Mouse (Mus musculus) retina, adult 2 months (tissue): Measurements from ENCODE around the gene Drosha.
"Not testable (repeated sequence)": the region's sequence is repeated elsewhere in the genome, so short reads cannot be mapped to it uniquely, and the experiment has no call there.

Experiments used
- DNase-seq: peaks from one replicate; pipeline ENCODE4 v3.0.0-alpha.2; 2012; ENCODE audit warnings: low read depth, low spot score

Gene Drosha

GRCm38 (mm10) chr15:12824197-12824952 is at the start of gene Drosha, which contains the start of gene 6030458C11Rik:
Gene Drosha, plus strand, starts transcription at chr15:12824815.
Gene 6030458C11Rik, minus strand, starts transcription at chr15:12824649.
- peak; percentile 99 for DNase-seq

DNA sequence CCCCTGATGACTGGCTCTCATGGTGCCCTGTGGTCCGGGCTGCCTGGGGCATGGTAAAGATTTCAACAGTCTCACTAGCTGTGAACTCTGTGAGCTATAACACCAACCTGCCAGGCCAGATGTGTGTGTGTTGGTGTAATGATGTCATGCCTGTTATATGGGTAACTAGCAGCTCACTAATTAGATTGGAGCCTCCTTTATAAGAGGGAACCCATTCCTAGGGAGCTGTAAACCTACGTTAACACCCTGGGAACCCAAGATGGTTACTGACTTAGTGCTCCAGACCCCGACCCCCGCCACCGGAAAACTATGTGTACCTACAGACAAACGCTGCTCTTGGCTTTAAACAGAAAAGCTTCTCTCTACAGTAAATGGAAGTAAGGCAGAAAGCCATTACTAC is 43.3 kb upstream of the Drosha start:
- no peak for DNase-seq

- DNase-seq = no peak
These were observed 42.8 kb upstream of the Drosha start for GRCm38 (mm10) chr15:12781729-12782326.

DNA sequence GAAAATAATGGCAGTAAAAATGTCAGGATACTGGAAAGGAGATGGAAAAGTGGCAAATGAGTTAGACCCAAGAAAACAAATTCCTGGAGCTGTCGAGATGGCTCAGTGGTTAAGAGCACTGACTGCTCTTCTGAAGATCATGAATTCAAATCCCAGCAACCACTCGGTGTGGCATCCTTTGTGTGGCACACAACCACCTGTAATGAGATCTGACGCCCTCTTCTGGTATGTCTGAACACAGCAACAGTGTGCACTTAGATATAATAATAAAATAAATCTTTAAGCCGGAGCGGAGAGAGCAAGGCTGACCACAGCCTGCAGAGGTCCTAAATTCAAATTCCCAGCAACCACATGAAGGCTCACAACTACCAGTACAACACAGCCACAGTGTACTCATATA is 36.1 kb upstream of the Drosha start:
- DNase-seq = no peak

DNA sequence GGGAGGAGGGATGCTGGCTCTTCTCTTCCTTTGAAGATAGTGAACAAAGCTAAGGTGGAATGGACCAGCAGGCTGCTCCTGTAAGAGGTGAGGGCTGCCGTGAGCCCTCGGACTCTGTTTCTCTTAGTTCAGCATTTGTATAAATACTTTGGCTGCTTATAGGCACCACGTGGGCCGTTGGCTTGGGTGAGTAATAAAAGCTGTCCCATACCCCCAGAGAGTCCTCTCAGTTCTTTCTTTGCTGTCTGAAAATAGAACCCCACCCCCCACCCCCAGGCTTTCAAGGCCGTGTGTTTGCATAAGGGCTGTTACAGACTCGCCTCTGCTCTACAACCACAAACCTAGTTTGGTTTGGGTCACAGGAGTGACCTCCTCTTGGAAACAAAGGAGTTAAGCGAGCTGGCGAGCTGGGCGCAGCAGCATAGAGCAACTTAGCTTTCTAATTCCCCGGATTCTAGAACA is 35.2 kb upstream of the Drosha start:
- DNase-seq = no peak

DNA sequence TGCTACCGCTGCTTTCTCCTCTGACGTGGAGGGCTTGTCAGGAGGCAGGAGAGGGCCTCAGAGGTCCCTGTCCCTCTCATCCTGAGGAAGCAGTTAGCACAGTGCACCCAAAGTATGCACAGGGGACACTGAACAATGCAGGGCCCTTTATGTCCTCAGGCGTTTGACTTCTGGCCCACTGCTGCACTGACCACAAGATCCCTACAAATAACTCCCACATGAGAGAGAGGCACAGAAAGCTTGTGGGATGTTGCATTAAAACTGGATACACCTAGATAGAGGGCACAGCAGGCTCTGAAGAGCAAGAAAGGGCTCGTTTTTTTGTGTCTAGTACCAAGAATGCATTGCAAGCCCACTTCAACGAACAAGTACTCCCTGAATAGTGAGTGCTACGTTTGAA is 30.3 kb upstream of the Drosha start:
- no peak for DNase-seq

- DNase-seq = peak; percentile 75
These were observed 29.1 kb upstream of the Drosha start for GRCm38 (mm10) chr15:12795457-12795894.

GRCm38 (mm10) chr15:12795909-12796470 is 28.6 kb upstream of the Drosha start:
- DNase-seq = no peak

- no peak for DNase-seq
These were observed 26.6 kb upstream of the Drosha start for GRCm38 (mm10) chr15:12798043-12798442.

DNA sequence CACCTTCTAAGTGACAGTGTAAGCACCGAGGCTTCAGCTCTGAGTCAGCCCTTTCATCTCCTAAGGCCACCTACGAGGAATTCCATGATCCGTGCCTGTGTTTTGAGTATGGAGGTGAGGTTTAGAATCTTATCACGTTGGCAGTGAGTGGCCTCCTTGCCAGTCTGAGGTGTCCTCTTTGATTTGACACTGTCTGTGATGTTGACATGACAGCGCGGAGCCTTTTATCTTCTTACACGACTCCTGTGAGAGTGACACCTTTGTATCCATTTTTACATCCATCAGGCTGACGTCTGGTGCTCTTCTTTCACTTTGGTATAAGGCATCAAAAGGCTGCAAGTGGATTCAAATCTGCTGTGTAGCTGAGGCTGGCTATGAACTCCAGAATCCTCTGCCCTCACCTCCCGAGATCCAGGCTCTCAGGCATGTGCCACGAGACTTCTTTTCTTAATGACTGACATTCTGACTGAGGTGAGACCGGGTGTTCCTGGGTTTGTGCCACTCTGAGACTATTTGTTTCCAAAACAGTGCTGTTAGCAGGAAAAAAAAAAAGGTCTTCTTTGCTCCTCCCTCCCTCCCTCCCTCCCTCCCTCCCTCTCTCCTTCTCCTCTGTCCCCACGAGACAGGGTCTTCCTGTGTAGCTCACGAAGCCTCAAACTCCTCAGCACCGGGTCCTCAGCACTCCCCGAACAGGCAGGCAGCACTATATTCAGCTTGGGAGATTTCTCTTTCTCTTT is 24.0 kb upstream of the Drosha start:
- no peak for DNase-seq

DNA sequence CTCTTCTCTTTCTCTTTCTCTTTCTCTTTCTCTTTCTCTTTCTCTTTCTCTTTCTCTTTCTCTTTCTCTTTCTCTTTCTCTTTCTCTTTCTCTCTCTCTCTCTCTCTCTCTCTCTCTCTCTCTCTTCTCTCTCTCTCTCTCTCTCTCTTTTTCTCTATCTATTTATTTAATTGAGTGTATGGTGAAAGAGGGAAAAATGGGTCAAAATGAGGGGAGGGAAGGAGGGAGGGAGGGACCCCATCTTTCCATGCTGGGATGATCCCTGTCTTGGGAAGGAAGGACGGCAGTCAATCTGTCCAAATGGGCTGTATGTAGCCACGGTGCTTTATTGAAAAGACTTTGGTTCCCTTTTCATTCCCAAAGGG is 23.5 kb upstream of the Drosha start:
- DNase-seq = not testable (repeated sequence)

DNA sequence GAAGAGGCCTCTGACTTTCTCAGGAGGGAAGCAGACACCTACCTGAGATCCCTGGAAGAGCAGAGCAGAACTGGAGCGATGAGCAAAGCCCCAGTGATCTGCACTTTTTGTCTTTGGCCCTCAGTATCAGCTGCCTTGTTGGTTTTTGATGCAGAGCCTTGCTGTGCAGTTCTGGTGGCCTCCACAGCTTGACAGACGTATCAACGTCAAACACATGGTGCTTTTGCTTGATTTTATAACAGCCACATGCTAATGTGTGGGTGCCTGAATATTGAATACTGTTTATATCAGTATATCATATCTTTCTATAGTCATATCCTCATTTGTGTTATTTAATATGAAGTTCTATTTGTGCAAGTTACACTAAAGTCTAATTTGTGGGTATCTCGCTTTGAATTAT is 19.5 kb upstream of the Drosha start:
- no peak for DNase-seq

DNA sequence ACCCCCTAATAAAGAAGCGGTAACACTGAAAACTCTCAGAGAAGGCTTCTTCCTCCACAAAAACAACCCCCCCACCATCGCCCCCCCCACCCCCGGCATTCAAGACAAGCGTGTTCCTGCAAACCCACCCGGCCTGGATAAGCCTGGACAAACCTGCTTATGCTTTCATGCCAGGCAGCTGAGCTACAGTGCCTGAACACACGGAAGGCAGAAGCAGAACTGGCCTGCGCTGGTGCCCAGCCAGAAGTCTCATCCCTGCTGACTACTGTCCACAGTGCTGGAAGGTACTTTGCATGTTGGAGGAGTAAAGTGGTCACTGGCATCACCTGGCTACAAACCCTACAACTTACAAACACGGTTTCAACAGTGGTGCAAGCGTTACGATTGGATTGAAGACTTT is 17.5 kb upstream of the Drosha start:
- no peak for DNase-seq

GRCm38 (mm10) chr15:12809305-12809704 is 15.3 kb upstream of the Drosha start:
- no peak for DNase-seq

DNA sequence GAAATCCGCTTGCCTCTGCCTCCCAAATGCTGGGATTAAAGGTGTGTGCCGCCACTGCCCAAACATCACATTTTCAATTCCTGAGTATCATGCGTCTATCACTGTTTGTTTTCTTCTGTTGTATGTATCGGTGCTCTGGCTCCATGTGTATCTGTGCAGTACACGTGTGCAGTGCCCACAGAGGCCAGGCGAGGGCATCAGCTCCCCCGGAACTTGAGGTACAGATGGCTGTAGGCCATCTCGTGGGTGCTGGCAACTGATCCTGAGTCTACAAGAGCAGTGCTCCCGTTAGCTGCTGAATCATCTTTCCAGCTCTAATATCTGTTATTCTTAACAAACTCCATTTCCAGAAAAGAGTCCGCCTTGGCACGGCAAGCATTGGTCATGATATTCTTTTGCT is 12.0 kb upstream of the Drosha start:
- DNase-seq = no peak

- no peak for DNase-seq
These were observed 7.0 kb upstream of the Drosha start for GRCm38 (mm10) chr15:12817592-12817991.

- no peak for DNase-seq
These were observed 1.9 kb upstream of the Drosha start for GRCm38 (mm10) chr15:12822416-12823395.

- no peak for DNase-seq
These were observed 1.0 kb upstream of the Drosha start for GRCm38 (mm10) chr15:12823455-12824119.

GRCm38 (mm10) chr15:12824965-12825364 is 350 bp downstream of the Drosha start:
- no peak for DNase-seq

DNA sequence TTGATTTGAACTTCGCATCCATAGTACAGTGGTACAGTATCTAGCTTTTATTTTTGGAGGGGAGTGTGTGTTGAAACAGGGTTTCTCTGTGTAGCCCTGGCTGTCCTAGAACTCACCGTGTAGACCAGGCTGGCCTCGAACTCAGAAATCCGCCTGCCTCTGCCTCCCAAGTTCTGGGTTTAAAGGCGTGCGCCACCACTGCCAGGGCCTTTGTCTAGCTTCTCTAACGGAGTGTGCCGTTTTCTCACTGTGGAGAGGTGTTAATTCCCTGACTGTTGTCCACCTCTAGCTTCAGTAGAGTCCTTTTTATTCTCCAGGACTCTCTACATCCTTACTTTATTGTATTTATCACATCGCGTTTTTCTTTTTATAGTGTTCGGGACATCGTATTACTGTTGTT is 793 bp downstream of the Drosha start:
- DNase-seq = no peak
